ENCODE assay signal across 8 mouse cellular contexts in the genomic region with DNA sequence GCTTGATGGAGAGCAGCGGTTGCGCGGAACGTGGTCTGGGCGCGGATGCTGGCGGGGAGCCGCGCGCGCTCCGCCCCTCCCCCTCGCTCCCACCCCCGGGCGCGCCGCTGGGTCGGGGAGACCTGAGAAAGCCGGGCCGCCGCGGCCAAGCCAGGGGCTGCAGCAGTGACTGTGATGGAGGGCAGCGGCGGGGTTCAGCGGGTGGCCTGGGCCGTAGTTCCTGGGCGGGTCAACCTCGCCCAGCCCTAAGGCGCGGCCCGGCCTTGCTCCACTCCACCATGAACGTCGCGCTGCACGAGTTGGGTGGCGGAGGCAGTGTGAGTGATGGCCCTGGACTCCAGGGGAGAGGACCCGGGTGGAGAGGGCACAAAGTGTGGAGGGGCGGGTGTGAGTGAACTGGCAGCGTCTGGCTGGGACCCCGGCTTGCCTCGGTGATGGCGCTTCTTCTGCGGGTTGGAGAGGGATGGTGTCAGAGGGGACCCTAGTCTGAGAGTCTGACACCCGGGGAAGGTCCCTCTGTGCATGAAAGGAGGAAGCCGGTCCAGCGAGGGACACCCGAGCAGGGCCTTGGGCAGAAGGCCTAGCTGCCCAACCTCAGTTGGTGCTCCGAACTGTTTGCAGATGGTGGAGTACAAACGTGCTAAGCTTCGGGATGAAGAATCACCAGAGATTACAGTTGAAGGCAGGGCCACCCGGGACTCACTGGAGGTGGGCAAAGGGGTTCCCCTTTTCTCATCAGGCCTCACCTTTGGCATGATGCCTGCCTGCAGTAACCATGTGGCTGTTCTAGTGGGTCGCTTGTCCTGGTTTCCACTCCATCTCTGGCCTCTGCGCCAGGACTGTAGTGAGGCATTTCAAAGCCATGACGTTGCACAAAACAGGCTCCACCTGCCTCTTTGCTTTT. TPM values are rescaled to one million over a fixed set of nuclear protein-coding genes. Genes with fewer than 3 reads are reported as not detected.
DNase-seq lines count a peak whose midpoint lies in the region; ATAC-seq and TF ChIP-seq lines count a peak whose summit lies in the region.

A gene (plus strand): TSS at position 98 of the 904 bp plus-strand sequence.

- intact Hi-C loops in gastrocnemius, postnatal 14 days (cut with DNase I; ENCODE audit: low total_unique reads) = no loop called here
- intact Hi-C loops in gastrocnemius, postnatal 36 days (cut with DNase I) = no loop called here
- intact Hi-C loops in left cerebral cortex, postnatal 14 days (cut with DNase I) = no loop called here

- no peak within 1 kb of the TSS for H3K27ac ChIP-seq in heart, embryonic 11.5 days (ENCODE audit: low read depth, low read length)
- H3K27ac ChIP-seq in midbrain, embryonic 13.5 days = no peak within 1 kb of the TSS

- peak within 1 kb of the TSS; percentile 96 for H3K4me2 ChIP-seq in heart, embryonic 11.5 days
- H3K4me2 ChIP-seq in midbrain, embryonic 13.5 days (replicated peaks) = peak within 1 kb of the TSS; percentile 94

- H3K4me1 ChIP-seq in E14TG2a.4 (replicated peaks; ENCODE audit: low read depth, low read length) = peaks cover 28% of the 10 kb centered on the region
- no peaks in the 10 kb centered on the region; the same call in 1 of the 2 replicates for H3K4me1 ChIP-seq in heart, embryonic 11.5 days (ENCODE audit: control insufficient read depth, insufficient read depth, low read length)
- peaks cover 17% of the 10 kb centered on the region for H3K4me1 ChIP-seq in midbrain, embryonic 13.5 days (replicated peaks)

- ATAC-seq in heart, embryonic 11.5 days (replicated peaks; ENCODE audit: insufficient number of reproducible peaks, low FRiP score, low TSS enrichment) = no peak
- ATAC-seq in midbrain, embryonic 13.5 days = peak; percentile 71

- peak; percentile 25 for DNase-seq in gastrocnemius, postnatal 14 days
- DNase-seq in gastrocnemius, postnatal 36 days = no peak
- peak; percentile 67 for DNase-seq in cerebellum, adult 9-10 months
- DNase-seq in left cerebral cortex, postnatal 14 days (ENCODE audit: low spot score in 2 of 2) = peak in 1 of 2 experiments; percentile 30
- DNase-seq in urinary bladder, postnatal 10 days (ENCODE audit: low spot score) = no peak

- peaks cover 35% of the 10 kb centered on the region for H3K27me3 ChIP-seq in E14TG2a.4 (ENCODE audit: insufficient read depth, low read length)
- peaks cover 23% of the 10 kb centered on the region for H3K27me3 ChIP-seq in heart, embryonic 11.5 days (ENCODE audit: control insufficient read depth, insufficient read depth, low read length)
- peaks cover 6% of the 10 kb centered on the region; the same call in 1 of the 2 replicates for H3K27me3 ChIP-seq in midbrain, embryonic 13.5 days

- H3K9ac ChIP-seq in heart, embryonic 11.5 days (ENCODE audit: low read depth, low read length) = peak within 1 kb of the TSS; percentile 66
- peak within 1 kb of the TSS; percentile 82 for H3K9ac ChIP-seq in midbrain, embryonic 13.5 days (replicated peaks)

- WGBS in heart, embryonic 11.5 days (ENCODE audit: insufficient replicate concordance) = 7% methylated on average over 54 of the region's 54 CpGs
- WGBS in midbrain, embryonic 13.5 days = 8% methylated on average over 53 of the region's 54 CpGs

- no peaks in the 10 kb centered on the region for H3K9me3 ChIP-seq in E14TG2a.4 (ENCODE audit: low read length)
- H3K9me3 ChIP-seq in heart, embryonic 11.5 days (replicated peaks; ENCODE audit: control insufficient read depth, low read length) = no peaks in the 10 kb centered on the region
- no peaks in the 10 kb centered on the region for H3K9me3 ChIP-seq in midbrain, embryonic 13.5 days

- no peak for TF ChIP-seq CTCF in E14TG2a.4 (conservative IDR thresholded peaks at IDR 0.05; ENCODE audit: low read length)

- H3K4me3 ChIP-seq in E14TG2a.4 (replicated peaks; ENCODE audit: low read length) = peak within 1 kb of the TSS; percentile 80
- H3K4me3 ChIP-seq in heart, embryonic 11.5 days (ENCODE audit: low read depth, low read length) = peak within 1 kb of the TSS; percentile 58
- peak within 1 kb of the TSS; percentile 66 for H3K4me3 ChIP-seq in midbrain, embryonic 13.5 days (replicated peaks)

- peaks cover 21% of the 10 kb centered on the region for H3K36me3 ChIP-seq in E14TG2a.4 (ENCODE audit: insufficient read depth, low read length)
- no peaks in the 10 kb centered on the region for H3K36me3 ChIP-seq in heart, embryonic 11.5 days (ENCODE audit: control insufficient read depth, insufficient read depth, low read length)
- peaks cover 7% of the 10 kb centered on the region; the same call in 1 of the 2 replicates for H3K36me3 ChIP-seq in midbrain, embryonic 13.5 days

RNA-seq across cellular contexts. Expression of the gene that starts here (rescaled TPM):
- under 1 TPM; 0.16 to 0.57 TPM for total RNA-seq in gastrocnemius, postnatal 14 days (2021)
- under 1 TPM; 0.30 to 0.41 TPM for total RNA-seq in gastrocnemius, postnatal 36 days (2021)
- polyA plus RNA-seq in heart, embryonic 11.5 days (2014; fragmentation: Nextera tagmentation; extraction: Ambion mirVana) = 1.3 and 1.6 TPM in 2 replicates
- total RNA-seq in left cerebral cortex, postnatal 14 days (2021) = 10 to 100 TPM; 22.3 to 26.2 TPM
- 12.1 TPM in 2 replicates for polyA plus RNA-seq in midbrain, embryonic 13.5 days (2015; fragmentation: Nextera tagmentation; extraction: Ambion mirVana)

Comparison
In these comparisons a context has a peak if more than half of its experiments do, and no peak if none do; other contexts are left out.
1. RNA of the gene that starts here (total RNA-seq): 22.3 to 26.2 TPM in left cerebral cortex, postnatal 14 days; 0.16 to 0.57 TPM in gastrocnemius, postnatal 14 days and 0.30 to 0.41 TPM in gastrocnemius, postnatal 36 days; every median in the first group is over 10 times any median in the second.
2. Peak in DNase-seq in gastrocnemius, postnatal 14 days; RNA of the gene not detected or under 1 TPM.
3. Peak in every context shown above with its lines, with median percentiles within 50 percentile points of each other: H3K4me3 ChIP-seq.